Mouse (Mus musculus): ENCODE results near the gene Pdss1.

Pdss1 gene

GRCm38 (mm10) chr2:22957415-22957814 lies 62.1 kb downstream of the Pdss1 start:
- no peak for DNase-seq (ENCODE audit: extremely low read depth, low read depth, low spot score)

- no peak for DNase-seq (ENCODE audit: extremely low read depth, low read depth, low spot score)
Measured at GRCm38 (mm10) chr2:22961681-22962080, 66.4 kb downstream of the Pdss1 start.

- DNase-seq (ENCODE audit: extremely low read depth, low read depth, low spot score), result no peak
Measured at GRCm38 (mm10) chr2:22962242-22962641, 66.9 kb downstream of the Pdss1 start.

DNA sequence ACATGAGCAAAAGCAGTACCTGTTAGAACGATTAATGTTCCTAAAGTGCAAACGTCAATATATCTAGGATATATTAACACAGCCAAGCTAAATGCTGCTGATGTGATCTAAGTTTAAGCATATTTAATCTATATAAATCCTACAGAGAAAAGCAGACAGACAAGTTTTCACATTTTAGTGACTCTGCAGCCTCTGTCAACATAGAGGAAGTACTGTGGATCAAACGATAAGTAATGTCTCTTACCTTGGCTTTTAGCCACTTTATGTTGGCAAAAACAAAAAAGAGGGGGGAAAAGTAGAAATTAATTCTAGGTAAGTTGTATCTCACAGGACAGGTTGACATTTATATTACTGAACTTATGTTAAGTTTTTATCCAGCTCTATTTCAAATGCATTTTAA lies 67.6 kb downstream of the Pdss1 start:
- no peak for DNase-seq (ENCODE audit: extremely low read depth, low read depth, low spot score)

GRCm38 (mm10) chr2:22977387-22977973 lies 82.2 kb downstream of the Pdss1 start:
- DNase-seq (ENCODE audit: extremely low read depth, low read depth, low spot score), result peak; percentile 42

DNA sequence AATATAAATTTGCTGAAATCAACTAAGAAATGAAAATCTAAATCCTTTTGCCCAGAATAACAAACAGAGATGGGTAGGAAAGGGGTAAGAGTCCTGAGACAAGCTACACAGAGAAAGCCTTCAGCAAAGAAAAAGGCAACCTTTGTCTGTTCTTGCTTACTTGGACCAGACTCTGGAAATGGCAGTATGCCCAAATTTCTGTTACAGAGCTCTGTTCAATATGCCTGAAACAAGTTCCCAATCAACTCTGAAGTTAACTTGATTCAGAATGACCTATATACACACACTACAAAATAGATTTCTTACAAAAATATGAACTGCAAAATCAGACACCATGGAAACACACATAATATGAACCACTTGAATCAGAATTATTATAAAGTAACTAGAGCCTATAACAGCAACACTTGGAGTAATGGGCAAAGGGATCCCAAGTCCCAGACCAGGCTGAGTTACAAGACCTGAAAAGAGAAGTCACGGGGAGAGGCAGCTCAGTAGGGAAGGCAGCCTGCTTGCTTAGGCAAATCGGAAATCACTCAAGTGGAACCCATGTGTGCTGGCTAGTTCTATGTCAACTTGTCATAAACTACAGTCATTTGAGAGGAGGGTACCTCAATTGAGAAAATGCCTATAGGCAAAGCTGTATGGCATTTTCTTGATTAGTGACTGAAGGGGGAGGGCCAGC lies 90.8 kb downstream of the Pdss1 start:
- DNase-seq (ENCODE audit: extremely low read depth, low read depth, low spot score), result no peak
